Mouse (Mus musculus) kidney, embryonic 14.5 days (tissue): ENCODE measurements around the gene Atp7b. TPM values are rescaled to one million over a fixed set of nuclear protein-coding genes. Genes with fewer than 3 reads are reported as not detected.

Source experiments
- ATAC-seq: fragments of 200-750 bp; cut with Nextera tagmentation; 2 replicates; pipeline ENCODE4 v1.8.0; 2017; ENCODE audit warnings: moderate number of reproducible peaks, mild to moderate bottlenecking, moderate TSS enrichment, moderate library complexity; ENCODE audit not compliant: low FRiP score, low TSS enrichment
- H3K27ac ChIP-seq: fragments of 300-500 bp; sonication (generic); 2 replicates; pipeline ENCODE4 v1.5.1; 2014; ENCODE audit warnings: low read depth, mild to moderate bottlenecking, low read length, moderate library complexity, mixed read lengths
- H3K27me3 ChIP-seq: fragments of 300-500 bp; sonication (generic); 2 replicates; pipeline ENCODE4 v1.6.1; 2014; ENCODE audit warnings: mild to moderate bottlenecking, low read length; ENCODE audit not compliant: control insufficient read depth, insufficient read depth
- H3K36me3 ChIP-seq: fragments of 300-500 bp; sonication (generic); 2 replicates; pipeline ENCODE4 v1.6.1; 2014; ENCODE audit warnings: low read length, mixed read lengths; ENCODE audit not compliant: control insufficient read depth, insufficient read depth
- H3K4me1 ChIP-seq: fragments of 300-500 bp; sonication (generic); 2 replicates; pipeline ENCODE4 v1.6.1; 2014; ENCODE audit warnings: low read length, mixed read lengths; ENCODE audit not compliant: control insufficient read depth, insufficient read depth
- H3K4me2 ChIP-seq: fragments of 300-500 bp; sonication (generic); replicated peaks from 2 replicates; pipeline ENCODE4 v1.6.1; 2014; ENCODE audit warnings: low read depth, mild to moderate bottlenecking, low read length
- H3K4me3 ChIP-seq: fragments of 300-500 bp; sonication (generic); 2 replicates; pipeline ENCODE4 v1.5.1; 2014; ENCODE audit warnings: mild to moderate bottlenecking, low read length
- H3K9ac ChIP-seq: fragments of 300-500 bp; sonication (generic); 2 replicates; pipeline ENCODE4 v1.6.1; 2014; ENCODE audit warnings: low read depth, mild to moderate bottlenecking, low read length, moderate library complexity
- H3K9me3 ChIP-seq: fragments of 300-500 bp; sonication (generic); 2 replicates; pipeline ENCODE4 v1.6.1; 2016; ENCODE audit warnings: low read length; ENCODE audit not compliant: control insufficient read depth
- WGBS: fragments of 180-500 bp; shearing (Covaris S2); extraction: QIAGEN DNeasy Blood & Tissue Kit; methylation state at CpG from one replicate; pipeline ENCODE4 v1.1.7; 2014; 5-methylcytosine and 5-hydroxymethylcytosine counted together
- polyA plus RNA-seq: library from polyadenylated mRNA; unstranded; fragments of >200 nt; fragmentation: Nextera tagmentation; extraction: Ambion mirVana; gene quantifications from 2 replicates; pipeline ENCODE4 v1.2.1, GENCODE M21; 2014

Gene Atp7b
- polyA plus RNA-seq, 1 experiment from 2014 or later: 0.58 TPM

DNA sequence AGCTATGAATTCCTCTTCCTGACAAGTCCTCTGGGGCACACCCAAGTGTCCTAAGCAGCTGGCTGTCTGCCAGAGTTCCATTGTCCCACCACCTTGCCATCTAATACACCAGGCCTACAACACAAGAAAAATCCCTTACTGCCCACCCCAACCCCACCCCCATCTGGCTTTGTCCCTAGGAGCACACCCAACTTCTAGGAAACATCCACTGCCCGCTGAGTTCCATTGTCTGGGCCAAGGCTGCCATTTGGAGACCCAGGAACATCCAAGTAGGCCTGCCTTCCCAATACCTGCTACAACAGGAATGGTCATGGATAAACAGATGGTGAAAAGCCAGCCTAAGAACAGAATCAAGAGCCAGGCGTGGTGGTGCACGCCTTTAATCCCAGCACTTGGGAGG lies 103.8 kb downstream of the Atp7b start:
- Histone ChIP-seq H3K9ac (no peak overlapping the region), H3K4me2 (no peak overlapping the region), H3K9me3 (no peaks in the 10 kb centered on the region), H3K36me3 (no peaks in the 10 kb centered on the region), H3K4me3 (no peak overlapping the region), H3K27ac (no peak overlapping the region), H3K4me1 (no peaks in the 10 kb centered on the region), H3K27me3 (no peaks in the 10 kb centered on the region)
- WGBS: 86% methylated on average over 3 of the region's 3 CpGs
- ATAC-seq: no peak

DNA sequence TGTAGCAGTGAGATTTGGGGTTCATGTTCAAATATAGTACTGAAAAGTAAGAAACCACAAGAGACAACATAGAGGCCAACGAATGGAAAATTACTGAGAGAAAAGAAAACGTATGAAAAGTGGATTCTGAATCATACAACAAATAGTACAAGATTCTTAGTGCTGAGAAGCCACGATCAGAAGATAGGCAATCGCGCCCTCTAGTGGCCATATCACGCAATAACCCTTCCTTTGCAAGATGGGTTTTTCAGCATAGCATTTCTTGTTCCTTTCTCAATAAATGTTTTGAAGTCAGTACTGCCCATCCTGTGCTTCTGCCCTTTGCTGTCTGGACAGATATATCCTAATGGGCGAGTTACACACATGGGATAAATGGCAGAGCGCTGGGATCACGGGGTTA lies 104.8 kb downstream of the Atp7b start:
- no peak overlapping the region for H3K9ac ChIP-seq
- ATAC-seq: no peak
- no peak overlapping the region for H3K27ac ChIP-seq
- H3K4me1 ChIP-seq: no peaks in the 10 kb centered on the region
- H3K36me3 ChIP-seq: no peaks in the 10 kb centered on the region
- H3K27me3 ChIP-seq: no peaks in the 10 kb centered on the region
- H3K4me3 ChIP-seq: no peak overlapping the region
- WGBS: 5% methylated on average over 9 of the region's 9 CpGs
- no peak overlapping the region for H3K4me2 ChIP-seq
- H3K9me3 ChIP-seq: no peaks in the 10 kb centered on the region

DNA sequence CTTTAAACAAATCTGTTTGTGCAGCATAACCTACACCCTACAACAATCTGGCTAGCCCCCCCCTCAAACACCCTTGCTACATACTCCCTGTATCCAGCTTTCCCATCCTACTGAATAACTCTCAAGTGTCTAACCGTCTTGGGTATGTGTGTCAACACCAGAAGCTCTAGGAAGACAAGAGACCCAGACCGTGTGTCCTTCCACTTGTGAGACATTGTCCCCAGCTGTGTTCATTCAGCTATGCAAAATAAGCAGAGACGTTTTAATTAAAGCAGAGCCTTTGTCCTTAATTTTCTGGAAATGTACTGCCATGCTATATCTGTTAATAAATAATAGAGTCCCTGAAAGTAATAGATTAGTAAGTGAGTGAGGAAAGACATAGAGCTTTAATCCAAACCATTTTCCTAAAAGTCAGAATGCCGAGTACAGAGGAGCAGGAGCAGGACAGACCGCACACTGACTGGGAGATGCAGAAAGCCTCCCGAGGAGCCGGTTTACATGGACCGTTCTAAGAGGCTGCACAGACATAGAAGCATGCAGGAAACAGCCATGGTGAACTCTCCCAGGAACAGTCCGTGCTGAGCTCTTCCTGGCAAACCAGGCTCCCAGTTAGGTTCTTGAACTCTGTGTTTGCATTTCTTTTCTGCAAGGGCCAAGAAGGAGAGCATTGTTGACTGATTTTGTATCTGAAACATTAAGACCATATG lies 112.6 kb downstream of the Atp7b start:
- WGBS: 69% methylated on average over 9 of the region's 9 CpGs
- H3K27me3 ChIP-seq: no peaks in the 10 kb centered on the region
- H3K4me3 ChIP-seq: no peak overlapping the region
- no peak overlapping the region for H3K9ac ChIP-seq
- H3K4me2 ChIP-seq: no peak overlapping the region
- no peaks in the 10 kb centered on the region for H3K36me3 ChIP-seq
- H3K27ac ChIP-seq: no peak overlapping the region
- H3K4me1 ChIP-seq: no peaks in the 10 kb centered on the region
- no peaks in the 10 kb centered on the region for H3K9me3 ChIP-seq
- no peak for ATAC-seq

DNA sequence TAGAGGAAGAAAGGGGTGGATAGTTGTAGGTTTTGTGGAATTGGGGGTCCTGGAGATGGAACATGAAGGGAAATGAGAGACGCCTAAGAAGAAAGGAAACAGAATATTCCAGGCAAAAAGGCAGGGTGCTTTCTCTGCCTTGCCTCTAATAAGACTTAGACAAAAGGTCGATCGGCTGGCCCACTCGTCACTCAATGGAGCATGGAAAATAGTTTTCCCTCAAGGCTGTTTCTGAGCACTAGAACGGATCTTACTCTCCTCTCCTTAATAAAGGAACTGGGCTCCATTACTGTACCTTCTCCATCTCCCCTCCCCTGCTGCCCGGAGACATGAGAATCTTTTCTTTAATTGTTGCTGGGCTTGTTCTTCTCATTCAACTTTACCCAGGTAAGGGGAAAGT lies 113.6 kb downstream of the Atp7b start, which contains the start of gene Defb13:
Gene Defb13 (plus strand): TSS at position 301 of the 400 bp plus-strand sequence.
- Histone ChIP-seq H3K9ac (no peak within 1 kb of the TSS), H3K4me1 (no peaks in the 10 kb centered on the region), H3K36me3 (no peaks in the 10 kb centered on the region), H3K4me2 (no peak within 1 kb of the TSS), H3K9me3 (no peaks in the 10 kb centered on the region), H3K27ac (no peak within 1 kb of the TSS), H3K27me3 (no peaks in the 10 kb centered on the region), H3K4me3 (no peak within 1 kb of the TSS)
- no peak for ATAC-seq
- WGBS: 73% methylated on average over 6 of the region's 6 CpGs

Other genes starting within 250 kb of the Atp7b start
- gene Defb50, start 236.8 kb downstream of the Atp7b start, polyA plus RNA-seq: not detected in 2 replicates
- 0.86 TPM in 1 of 2 replicates, not detected in the other for gene Defb2, start 220.4 kb downstream of the Atp7b start, polyA plus RNA-seq
- gene Defb10, start 201.4 kb downstream of the Atp7b start, polyA plus RNA-seq: not detected in 2 replicates
- gene Defb9, start 174.9 kb downstream of the Atp7b start, polyA plus RNA-seq: not detected in 2 replicates
- not detected in 2 replicates for gene Defb11, start 153.9 kb downstream of the Atp7b start, polyA plus RNA-seq
- not detected in 2 replicates for gene Defb15, start 127.6 kb downstream of the Atp7b start, polyA plus RNA-seq
- not detected in 2 replicates for gene Defb35, start 122.0 kb downstream of the Atp7b start, polyA plus RNA-seq
- gene Defb13, start 113.5 kb downstream of the Atp7b start, polyA plus RNA-seq: not detected in 2 replicates
- gene Fam90a1a, start 101.6 kb downstream of the Atp7b start, polyA plus RNA-seq: not detected in 2 replicates
- gene Ccdc70, start 90.5 kb downstream of the Atp7b start, polyA plus RNA-seq: not detected in 2 replicates
- gene Alg11, start 416 bp upstream of the Atp7b start, polyA plus RNA-seq: 16.5 and 35.8 TPM in 2 replicates
- 0.10 TPM in 1 of 2 replicates, not detected in the other for gene Nek5, start 64.7 kb upstream of the Atp7b start, polyA plus RNA-seq
- 4.7 and 6.8 TPM in 2 replicates for gene Nek3, start 106.1 kb upstream of the Atp7b start, polyA plus RNA-seq
- 37.8 and 47.7 TPM in 2 replicates for gene Ckap2, start 125.5 kb upstream of the Atp7b start, polyA plus RNA-seq
- gene Vps36, start 132.5 kb upstream of the Atp7b start, polyA plus RNA-seq: 39.0 and 40.0 TPM in 2 replicates
- 9.2 and 13.2 TPM in 2 replicates for gene Thsd1, start 167.0 kb upstream of the Atp7b start, polyA plus RNA-seq
- not detected in 2 replicates for gene Tpte, start 223.1 kb upstream of the Atp7b start, polyA plus RNA-seq